Mouse (Mus musculus): ENCODE results near the gene Lztfl1.
"Not testable (repeated sequence)": the region's sequence is repeated elsewhere in the genome, so short reads cannot be mapped to it uniquely, and the experiment has no call there.

Lztfl1 gene

DNA sequence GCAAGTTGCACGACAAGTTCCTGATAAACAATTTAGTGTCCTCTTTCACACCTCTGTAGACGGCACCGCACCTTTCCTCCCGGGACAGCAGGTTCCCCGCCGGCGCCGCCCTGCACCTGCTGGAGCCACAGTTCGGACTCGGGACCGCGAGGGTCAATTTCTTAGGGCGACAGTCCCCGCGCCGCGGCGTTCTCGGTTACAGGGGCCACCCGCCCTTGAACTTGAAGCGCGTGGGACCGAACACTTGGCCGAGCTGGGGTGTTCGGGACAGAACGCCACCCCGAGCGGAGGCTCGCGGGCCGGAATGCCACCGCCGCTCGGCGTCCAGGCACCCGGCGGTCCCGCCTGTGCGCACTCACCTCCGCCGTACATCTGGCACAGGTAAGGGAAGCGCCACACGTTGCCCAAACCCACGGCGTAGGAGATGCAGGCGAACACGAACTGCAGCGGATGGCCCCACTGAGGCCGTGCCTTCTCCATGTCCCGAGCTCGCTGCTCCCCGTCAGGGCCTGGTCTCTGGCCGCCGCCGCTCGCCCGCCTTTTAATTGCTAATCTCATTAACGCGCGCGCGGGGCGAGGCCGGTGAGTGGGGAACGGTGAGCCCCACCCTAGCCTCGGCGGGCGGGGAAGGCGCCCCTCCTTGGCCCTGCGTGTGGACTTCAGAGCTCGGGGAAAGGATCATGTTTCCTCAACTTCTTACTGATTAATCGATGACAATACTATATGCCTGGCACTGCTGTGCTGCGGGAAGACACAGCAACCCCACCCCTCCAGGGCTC, 39.0 kb downstream of the Lztfl1 start, which contains the start of the genes Ccr9 and Slc6a20a:
Gene Ccr9, plus strand, starts transcription at position 113 of the 779 bp plus-strand sequence.
Gene Slc6a20a, minus strand, starts transcription at position 559 of the 779 bp plus-strand sequence.
- DNase-seq = peak; percentile 61

- DNase-seq = peak; percentile 45
Measured at GRCm38 (mm10) chr9:123665645-123666044, 51.9 kb downstream of the Lztfl1 start.

DNA sequence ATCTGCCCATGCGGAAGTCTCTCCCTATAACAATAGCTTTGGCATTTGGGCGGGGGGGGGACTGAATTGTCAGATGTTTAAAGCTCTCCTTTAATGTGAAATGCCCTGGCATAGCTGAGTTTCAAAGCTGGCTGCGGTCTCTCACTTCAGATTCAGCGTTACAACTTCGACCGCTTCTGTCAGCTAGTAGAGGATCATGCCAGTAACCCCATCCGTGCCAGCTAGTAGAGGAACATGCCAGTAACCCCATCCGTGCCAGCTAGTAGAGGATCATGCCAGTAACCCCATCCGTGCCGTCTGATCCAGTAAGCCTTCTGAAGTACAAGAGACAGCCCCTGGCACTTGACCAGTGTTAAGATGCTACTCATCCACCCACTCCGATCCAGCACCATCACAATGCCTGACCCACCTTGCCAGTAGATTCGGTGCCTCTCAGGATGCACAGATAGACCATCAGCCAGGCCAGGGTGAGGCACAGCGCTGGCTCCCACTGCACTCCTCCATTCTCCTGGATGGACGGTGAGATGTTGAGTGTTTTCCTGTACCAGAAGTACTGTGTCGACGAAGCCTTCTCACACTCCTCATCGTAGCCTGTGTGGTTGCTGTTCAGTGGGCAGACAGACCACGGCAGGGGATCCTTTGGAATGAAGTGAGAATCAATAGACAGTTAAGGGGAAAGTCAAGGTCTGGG, 57.4 kb downstream of the Lztfl1 start:
- not testable (repeated sequence) for DNase-seq

DNA sequence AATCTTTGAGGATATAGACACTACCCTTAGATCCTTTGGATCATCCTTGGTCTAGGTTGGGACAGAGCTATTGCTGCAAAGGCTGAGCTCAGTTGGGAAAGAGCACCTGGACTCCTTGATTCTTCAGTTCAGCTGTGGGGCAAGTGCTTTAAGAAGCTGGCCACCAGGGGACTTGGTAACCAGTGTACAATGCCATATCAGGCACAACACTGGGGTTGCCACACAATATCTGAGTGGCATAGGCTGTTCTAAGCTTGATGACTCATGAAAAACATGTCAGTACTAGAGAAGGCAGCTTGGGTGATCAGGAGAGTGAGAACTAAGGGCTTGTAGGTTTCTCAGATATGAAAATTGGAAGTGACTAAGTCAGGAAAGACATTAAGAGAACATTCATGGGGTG, 58.5 kb downstream of the Lztfl1 start:
- DNase-seq = no peak

- DNase-seq = no peak
Measured at GRCm38 (mm10) chr9:123657457-123657856, 60.0 kb downstream of the Lztfl1 start.

DNA sequence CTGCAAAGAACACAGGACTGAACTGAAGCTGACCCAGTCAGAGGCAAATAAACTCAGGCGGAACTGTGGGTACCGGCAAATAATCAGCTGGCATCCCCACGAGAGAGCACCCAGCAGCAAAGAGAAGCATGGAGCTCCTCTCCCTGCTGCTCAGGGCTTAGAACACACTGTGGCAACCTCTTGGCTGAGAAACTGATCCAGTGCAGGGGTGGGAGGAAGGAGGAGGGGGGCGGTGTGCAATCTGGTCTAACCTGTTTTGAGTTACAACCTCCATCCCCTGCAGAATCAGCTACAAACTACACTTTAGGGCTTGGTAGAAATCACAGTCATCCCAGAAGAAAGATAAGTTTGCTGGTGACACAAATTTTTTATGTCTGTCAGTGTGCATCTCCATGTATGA, 66.1 kb downstream of the Lztfl1 start:
- DNase-seq = no peak

- DNase-seq = no peak
Measured at GRCm38 (mm10) chr9:123649785-123650511, 67.5 kb downstream of the Lztfl1 start.
